Mouse (Mus musculus): ENCODE data around the gene Grin2c. TPM values are rescaled to one million over a fixed set of nuclear protein-coding genes. Genes with fewer than 3 reads are reported as not detected.

Grin2c gene
- polyA plus RNA-seq, 2 experiments from 2014 or later, result not detected

- ATAC-seq, result no peak
Measured at GRCm38 (mm10) chr11:115229021-115229930, 37.8 kb downstream of the Grin2c start.

GRCm38 (mm10) chr11:115228430-115228829, 38.6 kb downstream of the Grin2c start:
- no peak for ATAC-seq

- ATAC-seq, result no peak
Measured at GRCm38 (mm10) chr11:115227640-115228039, 39.4 kb downstream of the Grin2c start.

GRCm38 (mm10) chr11:115226811-115227491, 40.1 kb downstream of the Grin2c start:
- ATAC-seq, result peak; percentile 28

GRCm38 (mm10) chr11:115225301-115225700, 41.7 kb downstream of the Grin2c start:
- ATAC-seq, result no peak

- no peak for ATAC-seq
Measured at GRCm38 (mm10) chr11:115224889-115225288, 42.2 kb downstream of the Grin2c start.

- ATAC-seq, result peak; percentile 72
Measured at GRCm38 (mm10) chr11:115223877-115224276, 43.2 kb downstream of the Grin2c start.

GRCm38 (mm10) chr11:115223451-115223850, 43.6 kb downstream of the Grin2c start:
- peak; percentile 53 for ATAC-seq

- no peak for ATAC-seq
Measured at GRCm38 (mm10) chr11:115222570-115222969, 44.5 kb downstream of the Grin2c start.

- ATAC-seq, result no peak
Measured at GRCm38 (mm10) chr11:115222077-115222476, 45.0 kb downstream of the Grin2c start.

GRCm38 (mm10) chr11:115219685-115220084, 47.4 kb downstream of the Grin2c start:
- ATAC-seq, result no peak

GRCm38 (mm10) chr11:115219263-115219662, 47.8 kb downstream of the Grin2c start:
- ATAC-seq, result no peak

GRCm38 (mm10) chr11:115217439-115218410, 49.3 kb downstream of the Grin2c start:
- no peak for ATAC-seq

GRCm38 (mm10) chr11:115215123-115215522, 51.9 kb downstream of the Grin2c start:
- no peak for ATAC-seq

GRCm38 (mm10) chr11:115212116-115212515, 54.9 kb downstream of the Grin2c start:
- no peak for ATAC-seq

- ATAC-seq, result no peak
Measured at GRCm38 (mm10) chr11:115209958-115210357, 57.1 kb downstream of the Grin2c start.

- no peak for ATAC-seq
Measured at GRCm38 (mm10) chr11:115208776-115209732, 58.0 kb downstream of the Grin2c start.

- ATAC-seq, result no peak
Measured at GRCm38 (mm10) chr11:115208126-115208525, 58.9 kb downstream of the Grin2c start.

- ATAC-seq, result no peak
Measured at GRCm38 (mm10) chr11:115202756-115203155, 64.3 kb downstream of the Grin2c start.

GRCm38 (mm10) chr11:115202316-115202715, 64.7 kb downstream of the Grin2c start:
- ATAC-seq, result peak; percentile 56

GRCm38 (mm10) chr11:115200520-115200919, 66.5 kb downstream of the Grin2c start:
- no peak for ATAC-seq
